ENCODE assay signal across 8 mouse cellular contexts in genomic region chr9:65347112-65347850, GRCm38 (mm10). TPM values are rescaled to one million over a fixed set of nuclear protein-coding genes. Genes with fewer than 3 reads are reported as not detected.
DNase-seq lines count a peak whose midpoint lies in the region; ATAC-seq and TF ChIP-seq lines count a peak whose summit lies in the region.

No protein-coding gene starts in this region.

- ATAC-seq in heart, embryonic 11.5 days (replicated peaks; ENCODE audit: insufficient number of reproducible peaks, low FRiP score, low TSS enrichment): no peak
- ATAC-seq in G1E (ENCODE audit: extremely low read depth, insufficient number of reproducible peaks, low FRiP score, poor library complexity, severe bottlenecking): no peak
- no peak for ATAC-seq in heart, embryonic 16.5 days (replicated peaks; ENCODE audit: extremely low read depth, insufficient read depth, low FRiP score)
- ATAC-seq in megakaryocyte progenitor cell, adult 5-6 weeks (replicated peaks; ENCODE audit: poor library complexity): no peak

- peaks cover 54% of the 10 kb centered on the region for H3K79me2 ChIP-seq in macrophage (ENCODE audit: inconsistent target)

- H3K4me2 ChIP-seq in heart, embryonic 11.5 days: peak overlapping the region; percentile 90
- H3K4me2 ChIP-seq in heart, embryonic 16.5 days (ENCODE audit: low read depth, low read length): peak overlapping the region; percentile 74

- no peaks in the 10 kb centered on the region for H3K9me3 ChIP-seq in heart, embryonic 11.5 days (replicated peaks; ENCODE audit: control insufficient read depth, low read length)
- peaks cover 8% of the 10 kb centered on the region for H3K9me3 ChIP-seq in G1E (replicated peaks)
- H3K9me3 ChIP-seq in heart, embryonic 16.5 days (replicated peaks; ENCODE audit: control insufficient read depth, low read length): 0 out of 2 replicates have a peak, but pooled peaks cover 7% of the 10 kb centered on the region

- H3K27ac ChIP-seq in heart, embryonic 11.5 days (ENCODE audit: low read depth, low read length): peak overlapping the region; percentile 98
- peak overlapping the region; percentile 96 for H3K27ac ChIP-seq in heart, embryonic 16.5 days (ENCODE audit: low read length)
- peak overlapping the region; percentile 18 for H3K27ac ChIP-seq in macrophage

- DNase-seq in heart, postnatal 4 days: no peak
- no peak for DNase-seq in G1E (ENCODE audit: low spot score)
- DNase-seq in retina, embryonic 14.5 days (ENCODE audit: low spot score): no peak
- no peak for DNase-seq in ovary, postnatal 10 days (ENCODE audit: low spot score)

- H3K9ac ChIP-seq in heart, embryonic 11.5 days (ENCODE audit: low read depth, low read length): peak overlapping the region; percentile 97
- peak overlapping the region; percentile 95 for H3K9ac ChIP-seq in heart, embryonic 16.5 days (ENCODE audit: low read length)

- H3K36me3 ChIP-seq in heart, embryonic 11.5 days (ENCODE audit: control insufficient read depth, insufficient read depth, low read length): no peaks in the 10 kb centered on the region
- H3K36me3 ChIP-seq in G1E (replicated peaks) (peaks cover 14% of the 10 kb centered on the region), macrophage (ENCODE audit: inconsistent target) (no peaks in the 10 kb centered on the region)
- H3K36me3 ChIP-seq in heart, embryonic 16.5 days (ENCODE audit: control insufficient read depth, insufficient read depth): no peaks in the 10 kb centered on the region

- peaks cover 8% of the 10 kb centered on the region for H3K4me1 ChIP-seq in heart, embryonic 11.5 days (ENCODE audit: control insufficient read depth, insufficient read depth, low read length)
- peaks cover 33% of the 10 kb centered on the region for H3K4me1 ChIP-seq in G1E (ENCODE audit: insufficient read depth, low read depth, low read length)
- peaks cover 13% of the 10 kb centered on the region for H3K4me1 ChIP-seq in heart, embryonic 16.5 days (ENCODE audit: control insufficient read depth, insufficient read depth, low read length)

- WGBS in heart, embryonic 11.5 days (ENCODE audit: insufficient replicate concordance): 38% methylated on average over 8 of the region's 8 CpGs
- WGBS in heart, embryonic 16.5 days: 24% methylated on average over 8 of the region's 8 CpGs
- 36% methylated on average over 8 of the region's 8 CpGs for WGBS in macrophage (ENCODE audit: missing documents)

- TF ChIP-seq CTCF in G1E (IDR thresholded peaks at IDR 0.05; ENCODE audit: low read depth, low read length): no peak

- no peaks in the 10 kb centered on the region for H3K27me3 ChIP-seq in heart, embryonic 11.5 days (ENCODE audit: control insufficient read depth, insufficient read depth, low read length)
- H3K27me3 ChIP-seq in G1E (ENCODE audit: insufficient read depth, low read length): no peaks in the 10 kb centered on the region
- no peaks in the 10 kb centered on the region for H3K27me3 ChIP-seq in heart, embryonic 16.5 days (ENCODE audit: control insufficient read depth, insufficient read depth, low read length)

- peak overlapping the region; percentile 96 for H3K4me3 ChIP-seq in heart, embryonic 11.5 days (ENCODE audit: low read depth, low read length)
- H3K4me3 ChIP-seq in G1E (ENCODE audit: low read depth, low read length) (peak overlapping the region; percentile 94), macrophage (ENCODE audit: inconsistent target) (peak overlapping the region; percentile 60)
- H3K4me3 ChIP-seq in heart, embryonic 16.5 days (ENCODE audit: low read length): peak overlapping the region; percentile 93

RNA-seq across cellular contexts. Expression of gene Pdcd7, which starts 1.4 kb away (rescaled TPM):
- 6.3 and 6.9 TPM in 2 replicates for polyA plus RNA-seq in heart, embryonic 11.5 days (2014; fragmentation: Nextera tagmentation; extraction: Ambion mirVana)
- 10 to 100 TPM; 12.1 to 13.2 TPM for total RNA-seq in heart, postnatal 4 days (2021)
- 8.0 and 10.2 TPM in 2 replicates for total RNA-seq in G1E (2014; fragmentation: Nextera tagmentation)
- 18.8 and 22.7 TPM in 2 replicates for total RNA-seq in G1E (2017)
- 29.9 and 42.8 TPM in 2 replicates for polyA plus RNA-seq in G1E (2012)
- polyA plus RNA-seq in heart, embryonic 16.5 days (2015; fragmentation: Nextera tagmentation; extraction: Ambion mirVana): 5.3 and 5.7 TPM in 2 replicates
- total RNA-seq in macrophage (2018; cell fraction: chromatin; rRNA removed): 10 to 100 TPM in 20 of 26 experiments, 1 to 10 TPM in 6; 6.3 to 32.2 (median 14.7) TPM
- 10 to 100 TPM in 10 of 26 experiments, 1 to 10 TPM in 16; 4.8 to 14.8 (median 9.6) TPM for total RNA-seq in macrophage (2018; cell fraction: cytosol; rRNA removed)
- total RNA-seq in macrophage (2018; cell fraction: nucleus; rRNA removed): 10 to 100 TPM in 19 of 26 experiments, 1 to 10 TPM in 7; 6.0 to 24.5 (median 12.4) TPM
- 10.1 to 13.8 TPM (median 10.9 TPM) in 3 replicates for polyA plus RNA-seq in macrophage (2018)
- total RNA-seq in megakaryocyte progenitor cell, adult 5-6 weeks (2015): 16.8 and 20.1 TPM in 2 replicates
- 18.2 and 28.5 TPM in 2 replicates for total RNA-seq in megakaryocyte progenitor cell, adult 5-6 weeks (2017)

RNA-seq across cellular contexts. Expression of gene Ubap1l, which starts 13.6 kb away (rescaled TPM):
- 0.23 and 0.73 TPM in 2 replicates for polyA plus RNA-seq in heart, embryonic 11.5 days (2014; fragmentation: Nextera tagmentation; extraction: Ambion mirVana)
- under 1 TPM in 1 of 2 experiments, not detected in 1; 0.36 TPM for total RNA-seq in heart, postnatal 4 days (2021)
- total RNA-seq in G1E (2014; fragmentation: Nextera tagmentation) (1.7 TPM in 1 of 2 replicates, not detected in the other), G1E (2017) (0.55 TPM in 1 of 2 replicates, not detected in the other)
- polyA plus RNA-seq in G1E (2012) (0.06 and 0.10 TPM in 2 replicates), macrophage (2018) (not detected in 3 replicates)
- polyA plus RNA-seq in heart, embryonic 16.5 days (2015; fragmentation: Nextera tagmentation; extraction: Ambion mirVana): 0.13 and 0.42 TPM in 2 replicates
- 1 to 10 TPM in 17 of 26 experiments, under 1 TPM in 1, not detected in 8; 0.78 to 8.2 (median 3.1) TPM for total RNA-seq in macrophage (2018; cell fraction: chromatin; rRNA removed)
- under 1 TPM in 2 of 26 experiments, not detected in 24; 0.22 to 0.34 TPM for total RNA-seq in macrophage (2018; cell fraction: cytosol; rRNA removed)
- total RNA-seq in macrophage (2018; cell fraction: nucleus; rRNA removed): 1 to 10 TPM in 15 of 26 experiments, under 1 TPM in 6, not detected in 5; 0.63 to 6.4 (median 1.5) TPM
- not detected in 2 replicates for total RNA-seq in megakaryocyte progenitor cell, adult 5-6 weeks (2015)
- total RNA-seq in megakaryocyte progenitor cell, adult 5-6 weeks (2017): 0.57 TPM in 1 of 2 replicates, not detected in the other

RNA-seq across cellular contexts. Expression of gene Kbtbd13, which starts 44.2 kb away (rescaled TPM):
- polyA plus RNA-seq in heart, embryonic 11.5 days (2014; fragmentation: Nextera tagmentation; extraction: Ambion mirVana): 0.94 and 2.1 TPM in 2 replicates
- total RNA-seq in heart, postnatal 4 days (2021): 1 to 10 TPM; 1.1 to 1.2 TPM
- total RNA-seq in G1E (2014; fragmentation: Nextera tagmentation): not detected in 2 replicates
- not detected in 2 replicates for total RNA-seq in G1E (2017)
- polyA plus RNA-seq in G1E (2012): not detected in 2 replicates
- polyA plus RNA-seq in heart, embryonic 16.5 days (2015; fragmentation: Nextera tagmentation; extraction: Ambion mirVana): 1.4 and 1.8 TPM in 2 replicates
- total RNA-seq in macrophage (2018; cell fraction: chromatin; rRNA removed): not detected
- total RNA-seq in macrophage (2018; cell fraction: cytosol; rRNA removed): under 1 TPM in 1 of 26 experiments, not detected in 25; 0.04 TPM
- total RNA-seq in macrophage (2018; cell fraction: nucleus; rRNA removed): not detected
- not detected in 3 replicates for polyA plus RNA-seq in macrophage (2018)
- total RNA-seq in megakaryocyte progenitor cell, adult 5-6 weeks (2015): 0.10 TPM in 1 of 2 replicates, not detected in the other
- 0.17 and 0.37 TPM in 2 replicates for total RNA-seq in megakaryocyte progenitor cell, adult 5-6 weeks (2017)

RNA-seq across cellular contexts. Expression of gene Rasl12, which starts 51.0 kb away (rescaled TPM):
- 2.2 and 2.5 TPM in 2 replicates for polyA plus RNA-seq in heart, embryonic 11.5 days (2014; fragmentation: Nextera tagmentation; extraction: Ambion mirVana)
- 10 to 100 TPM in 1 of 2 experiments, 1 to 10 TPM in 1; 10.0 to 10.7 TPM for total RNA-seq in heart, postnatal 4 days (2021)
- not detected in 2 replicates for total RNA-seq in G1E (2014; fragmentation: Nextera tagmentation)
- total RNA-seq in G1E (2017): 0.16 and 0.23 TPM in 2 replicates
- not detected in 2 replicates for polyA plus RNA-seq in G1E (2012)
- polyA plus RNA-seq in heart, embryonic 16.5 days (2015; fragmentation: Nextera tagmentation; extraction: Ambion mirVana): 8.4 and 11.6 TPM in 2 replicates
- under 1 TPM in 1 of 26 experiments, not detected in 25; 0.28 TPM for total RNA-seq in macrophage (2018; cell fraction: chromatin; rRNA removed)
- not detected for total RNA-seq in macrophage (2018; cell fraction: cytosol; rRNA removed)
- total RNA-seq in macrophage (2018; cell fraction: nucleus; rRNA removed): not detected
- polyA plus RNA-seq in macrophage (2018): not detected in 3 replicates
- not detected in 2 replicates for total RNA-seq in megakaryocyte progenitor cell, adult 5-6 weeks (2015)
- total RNA-seq in megakaryocyte progenitor cell, adult 5-6 weeks (2017): not detected in 2 replicates

RNA-seq across cellular contexts. Expression of gene Clpx, which starts 53.2 kb away (rescaled TPM):
- polyA plus RNA-seq in heart, embryonic 11.5 days (2014; fragmentation: Nextera tagmentation; extraction: Ambion mirVana): 42.9 and 50.6 TPM in 2 replicates
- 10 to 100 TPM; 50.7 to 53.1 TPM for total RNA-seq in heart, postnatal 4 days (2021)
- total RNA-seq in G1E (2014; fragmentation: Nextera tagmentation) (34.1 and 41.9 TPM in 2 replicates), G1E (2017) (59.5 and 64.9 TPM in 2 replicates)
- polyA plus RNA-seq in G1E (2012) (12.7 and 14.0 TPM in 2 replicates), macrophage (2018) (23.2 to 25.3 TPM (median 25.2 TPM) in 3 replicates)
- 49.0 and 53.5 TPM in 2 replicates for polyA plus RNA-seq in heart, embryonic 16.5 days (2015; fragmentation: Nextera tagmentation; extraction: Ambion mirVana)
- total RNA-seq in macrophage (2018; cell fraction: chromatin; rRNA removed): 10 to 100 TPM; 15.6 to 54.9 (median 32.0) TPM
- total RNA-seq in macrophage (2018; cell fraction: cytosol; rRNA removed): 10 to 100 TPM; 13.4 to 26.7 (median 21.4) TPM
- 10 to 100 TPM; 16.6 to 48.0 (median 24.4) TPM for total RNA-seq in macrophage (2018; cell fraction: nucleus; rRNA removed)
- total RNA-seq in megakaryocyte progenitor cell, adult 5-6 weeks (2015): 24.8 and 26.4 TPM in 2 replicates
- 46.6 and 51.4 TPM in 2 replicates for total RNA-seq in megakaryocyte progenitor cell, adult 5-6 weeks (2017)

Comparison
In these comparisons a context has a peak if more than half of its experiments do, and no peak if none do; other contexts are left out.
1. H3K27ac ChIP-seq: peak in every context shown above with its lines; median percentile 98 in heart, embryonic 11.5 days; 96 in heart, embryonic 16.5 days; 18 in macrophage.